Mouse (Mus musculus) kidney, embryonic 15.5 days (tissue): ENCODE data around the gene Gabpb2. TPM values are rescaled to one million over a fixed set of nuclear protein-coding genes. Genes with fewer than 3 reads are reported as not detected.

Source experiments
- ATAC-seq: fragments of 200-750 bp; cut with Nextera tagmentation; replicated peaks from 2 replicates; pipeline ENCODE4 v1.8.0; 2017; ENCODE audit warnings: moderate TSS enrichment; ENCODE audit not compliant: low FRiP score
- H3K27ac ChIP-seq: fragments of 300-500 bp; sonication (generic); 2 replicates; pipeline ENCODE4 v1.5.1; 2015; ENCODE audit warnings: mild to moderate bottlenecking, inconsistent platforms
- H3K27me3 ChIP-seq: fragments of 300-500 bp; sonication (generic); 2 replicates; pipeline ENCODE4 v1.6.1; 2015; ENCODE audit warnings: inconsistent platforms
- H3K36me3 ChIP-seq: fragments of 300-500 bp; sonication (generic); 2 replicates; pipeline ENCODE4 v1.6.1; 2015; ENCODE audit warnings: inconsistent platforms
- H3K4me1 ChIP-seq: fragments of 300-500 bp; sonication (generic); 2 replicates; pipeline ENCODE4 v1.6.1; 2015; ENCODE audit warnings: inconsistent platforms
- H3K4me2 ChIP-seq: fragments of 300-500 bp; sonication (generic); 2 replicates; pipeline ENCODE4 v1.6.1; 2015; ENCODE audit warnings: moderate library complexity, mild to moderate bottlenecking, inconsistent platforms
- H3K4me3 ChIP-seq: fragments of 300-500 bp; sonication (generic); replicated peaks from 2 replicates; pipeline ENCODE4 v1.5.1; 2015; ENCODE audit warnings: mild to moderate bottlenecking, inconsistent platforms
- H3K9ac ChIP-seq: fragments of 300-500 bp; sonication (generic); 2 replicates; pipeline ENCODE4 v1.6.1; 2015; ENCODE audit warnings: mild to moderate bottlenecking, inconsistent platforms
- H3K9me3 ChIP-seq: fragments of 300-500 bp; sonication (generic); replicated peaks from 2 replicates; pipeline ENCODE4 v1.6.1; 2016; ENCODE audit warnings: inconsistent platforms
- WGBS: fragments of 180-500 bp; shearing (Covaris S2); methylation state at CpG from one replicate; pipeline ENCODE4 v1.1.7; 2015; ENCODE audit warnings: mixed read lengths; 5-methylcytosine and 5-hydroxymethylcytosine counted together
- polyA plus RNA-seq: library from polyadenylated mRNA; unstranded; fragments of >200 nt; fragmentation: Nextera tagmentation; extraction: Ambion mirVana; gene quantifications from 2 replicates; pipeline ENCODE4 v1.2.1, GENCODE M21; 2015

Gene Gabpb2
- polyA plus RNA-seq, 1 experiment from 2014 or later: 10.0 TPM

DNA sequence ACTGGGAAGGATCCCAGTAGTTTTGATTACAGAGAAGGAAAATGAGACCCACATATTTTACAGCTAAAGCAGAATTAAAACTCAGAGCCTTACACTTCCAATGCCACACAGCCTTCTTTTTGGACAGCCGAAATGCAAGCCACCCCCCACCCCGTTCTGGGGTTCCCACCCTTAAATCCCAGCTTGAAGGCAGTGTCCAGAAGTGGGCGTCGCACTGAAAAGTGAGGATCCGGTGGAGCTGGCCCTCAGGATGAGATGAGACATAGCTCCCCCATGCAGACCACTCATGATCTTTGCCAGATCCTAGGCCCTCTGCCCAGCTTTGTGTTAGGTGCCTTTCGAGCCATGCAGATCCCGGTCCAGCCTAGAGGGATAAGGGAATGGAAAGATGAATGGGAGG lies 23.8 kb upstream of the Gabpb2 start, which contains the start of gene Gm128:
Gm128 (minus strand) TSS at position 101 of the 400 bp plus-strand sequence.
- Histone ChIP-seq H3K9me3 (no peaks in the 10 kb centered on the region), H3K4me2 (peak within 1 kb of the TSS; percentile 41), H3K9ac (0 out of 2 replicates have a peak within 1 kb of the TSS, but pooled peaks have one; percentile 25), H3K4me3 (0 out of 2 replicates have a peak within 1 kb of the TSS, but pooled peaks have one; percentile 4), H3K36me3 (peaks cover 28% of the 10 kb centered on the region), H3K4me1 (peaks cover 12% of the 10 kb centered on the region; the same call in 1 of the 2 replicates), H3K27ac (no peak within 1 kb of the TSS), H3K27me3 (no peaks in the 10 kb centered on the region)
- no peak for ATAC-seq
- WGBS: 77% methylated on average over 7 of the region's 7 CpGs

DNA sequence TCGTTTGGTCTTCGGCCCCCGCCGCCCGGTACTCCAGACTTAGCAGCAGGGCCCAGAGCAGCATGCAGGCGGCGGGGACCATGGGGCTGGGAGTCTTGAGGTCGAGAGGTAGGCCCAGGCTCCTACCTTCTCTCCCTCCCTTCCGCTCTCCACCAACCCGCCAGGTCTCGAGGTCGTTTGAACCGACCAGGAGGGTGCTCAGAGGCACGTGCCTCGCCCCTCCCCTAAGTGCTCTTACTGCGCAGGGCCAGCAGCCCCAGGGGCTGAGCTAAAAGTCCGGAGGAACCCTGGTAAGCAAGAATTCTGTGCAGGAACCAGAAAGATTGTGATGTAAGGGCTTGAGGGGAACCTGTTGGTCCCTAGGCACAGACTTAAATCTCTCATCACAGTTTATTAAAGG lies 23.2 kb upstream of the Gabpb2 start:
- Histone ChIP-seq H3K27me3 (no peaks in the 10 kb centered on the region), H3K9me3 (no peaks in the 10 kb centered on the region), H3K27ac (no peak overlapping the region), H3K4me2 (peak overlapping the region; percentile 41), H3K4me1 (peaks cover 12% of the 10 kb centered on the region; the same call in 1 of the 2 replicates), H3K36me3 (peaks cover 34% of the 10 kb centered on the region), H3K9ac (0 out of 2 replicates have a peak overlapping the region, but pooled peaks have one; percentile 25), H3K4me3 (0 out of 2 replicates have a peak overlapping the region, but pooled peaks have one; percentile 4)
- WGBS: 29% methylated on average over 15 of the region's 17 CpGs
- peak; percentile 59; the same call in 1 of the 2 replicates for ATAC-seq

DNA sequence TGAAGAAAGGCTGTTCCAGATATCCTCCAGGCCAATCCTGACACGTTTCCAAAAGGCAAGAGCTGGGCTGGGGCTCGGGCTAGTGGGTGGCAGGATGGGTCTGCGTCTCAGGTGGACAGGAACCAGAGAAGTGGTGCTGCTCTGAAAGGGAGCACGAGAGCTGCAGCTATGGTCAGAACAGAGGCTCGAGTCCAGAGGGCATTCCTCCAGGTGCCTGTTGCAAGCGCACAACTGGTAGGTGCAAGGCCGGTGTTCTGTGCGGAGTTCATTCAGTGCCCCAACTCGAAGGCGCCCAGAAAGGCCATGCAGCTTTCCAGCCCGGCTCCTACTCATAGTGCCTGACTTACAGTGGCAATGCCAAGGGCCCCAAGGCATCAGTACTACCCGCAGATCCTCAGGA lies 22.3 kb upstream of the Gabpb2 start:
- H3K4me3 ChIP-seq: no peak overlapping the region
- no peak for ATAC-seq
- no peak overlapping the region for H3K4me2 ChIP-seq
- WGBS: 84% methylated on average over 12 of the region's 12 CpGs
- no peak overlapping the region for H3K27ac ChIP-seq
- H3K9me3 ChIP-seq: no peaks in the 10 kb centered on the region
- no peak overlapping the region for H3K9ac ChIP-seq
- H3K4me1 ChIP-seq: peaks cover 18% of the 10 kb centered on the region
- H3K27me3 ChIP-seq: no peaks in the 10 kb centered on the region
- peaks cover 36% of the 10 kb centered on the region for H3K36me3 ChIP-seq

DNA sequence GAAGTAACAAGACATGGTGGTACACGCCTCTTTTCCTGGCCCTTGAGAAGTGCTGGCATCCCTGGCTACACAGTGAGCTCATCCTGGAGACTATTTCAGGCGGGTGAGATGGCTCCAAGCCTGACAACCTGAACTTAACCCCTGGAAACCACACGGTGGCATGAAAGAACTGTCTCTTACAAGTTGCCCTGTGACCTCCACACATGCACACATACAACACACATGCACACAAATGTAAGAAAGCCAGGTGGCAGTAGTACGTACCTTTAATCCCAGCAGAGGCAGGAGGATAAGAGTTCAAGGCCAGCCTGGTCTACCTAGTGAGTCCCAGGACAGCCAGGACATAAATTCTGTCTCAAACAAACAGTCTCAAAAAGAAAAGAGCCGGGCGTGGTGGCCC lies 21.3 kb upstream of the Gabpb2 start:
- Histone ChIP-seq H3K9ac (no peak overlapping the region), H3K4me2 (no peak overlapping the region), H3K36me3 (peaks cover 46% of the 10 kb centered on the region), H3K27me3 (no peaks in the 10 kb centered on the region), H3K4me1 (peaks cover 20% of the 10 kb centered on the region), H3K27ac (no peak overlapping the region), H3K4me3 (no peak overlapping the region), H3K9me3 (no peaks in the 10 kb centered on the region)
- ATAC-seq: no peak
- 87% methylated on average over 6 of the region's 6 CpGs for WGBS

DNA sequence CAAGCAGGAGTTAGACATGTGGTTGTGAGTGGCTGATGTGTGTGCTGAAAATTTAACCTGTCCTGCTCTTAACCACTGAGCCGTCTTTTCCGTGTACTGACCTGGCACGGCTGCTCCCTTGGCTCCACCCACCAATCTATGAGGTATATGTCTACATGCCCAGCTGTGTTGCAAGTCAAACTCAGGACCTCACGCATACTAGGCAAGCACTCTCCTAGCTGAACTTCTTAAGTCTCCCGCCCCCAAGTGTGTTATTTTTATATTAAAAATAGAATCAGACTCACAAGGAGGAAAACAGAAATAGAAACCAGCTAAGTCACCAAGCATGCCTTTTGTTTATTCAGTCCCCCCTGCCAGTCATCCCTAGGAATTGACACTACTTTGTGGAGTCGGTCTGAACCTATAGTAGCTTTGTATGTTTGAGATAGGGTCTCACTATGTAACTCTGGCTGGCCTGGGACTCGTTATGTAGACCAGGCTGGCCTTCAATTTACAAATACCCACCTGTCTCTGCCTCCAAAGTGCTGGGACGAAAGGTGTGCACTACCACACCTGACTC lies 19.9 kb upstream of the Gabpb2 start:
- Histone ChIP-seq H3K9me3 (no peaks in the 10 kb centered on the region), H3K4me2 (no peak overlapping the region), H3K27me3 (no peaks in the 10 kb centered on the region), H3K36me3 (peaks cover 60% of the 10 kb centered on the region), H3K4me1 (peaks cover 28% of the 10 kb centered on the region), H3K4me3 (no peak overlapping the region), H3K9ac (no peak overlapping the region), H3K27ac (no peak overlapping the region)
- no peak for ATAC-seq
- WGBS: 86% methylated on average over 8 of the region's 8 CpGs

DNA sequence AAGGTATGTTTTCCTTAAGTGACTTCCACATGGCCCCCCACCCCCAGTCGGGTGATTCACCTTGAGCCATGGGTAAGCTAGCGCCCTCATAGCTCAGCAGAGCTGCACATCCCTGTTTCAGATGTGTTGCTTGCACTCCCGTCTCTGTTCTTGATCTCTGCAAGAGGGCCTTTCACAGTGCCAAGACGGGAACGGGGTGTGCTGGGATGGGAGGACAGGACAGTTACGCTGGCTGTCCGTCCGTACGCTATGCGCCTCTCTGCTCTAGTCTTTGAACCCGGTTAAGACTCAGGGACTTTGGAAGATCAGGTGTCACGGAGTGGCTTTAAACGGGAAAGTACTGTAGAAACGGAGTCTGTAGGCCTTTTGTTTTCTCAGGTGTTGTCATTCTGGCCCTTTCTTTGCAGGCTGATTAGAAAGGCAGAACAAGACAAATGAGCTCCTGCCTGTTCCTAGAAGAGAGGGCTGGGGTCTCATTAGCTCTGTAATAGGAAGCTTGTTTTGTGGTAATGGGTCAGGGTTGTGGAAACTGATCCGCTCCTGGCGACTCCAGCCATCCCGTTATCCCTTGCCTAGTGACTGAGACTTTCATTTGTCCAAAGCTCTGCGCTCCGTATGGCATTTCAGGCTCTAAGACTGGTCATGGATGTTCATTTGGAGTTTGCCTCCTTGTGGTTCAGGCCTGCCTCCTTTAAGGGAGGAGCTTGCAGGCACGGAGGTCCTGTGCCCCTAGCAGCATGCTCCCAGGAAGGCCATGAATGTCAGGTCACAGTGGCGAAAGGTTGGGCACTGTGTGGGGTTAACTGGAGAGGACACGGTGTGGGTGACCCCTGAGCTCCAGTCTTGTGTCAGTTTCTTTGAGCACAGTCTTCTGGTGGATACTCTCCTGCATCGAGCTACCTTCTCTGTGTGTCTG lies 17.9 kb upstream of the Gabpb2 start:
- no peak overlapping the region for H3K4me2 ChIP-seq
- H3K27ac ChIP-seq: peak overlapping the region; percentile 54
- H3K4me1 ChIP-seq: peaks cover 41% of the 10 kb centered on the region
- no peak overlapping the region for H3K9ac ChIP-seq
- H3K27me3 ChIP-seq: no peaks in the 10 kb centered on the region
- H3K36me3 ChIP-seq: peaks cover 75% of the 10 kb centered on the region
- H3K9me3 ChIP-seq: no peaks in the 10 kb centered on the region
- ATAC-seq: peak; percentile 37
- WGBS: 53% methylated on average over 23 of the region's 23 CpGs
- no peak overlapping the region for H3K4me3 ChIP-seq

DNA sequence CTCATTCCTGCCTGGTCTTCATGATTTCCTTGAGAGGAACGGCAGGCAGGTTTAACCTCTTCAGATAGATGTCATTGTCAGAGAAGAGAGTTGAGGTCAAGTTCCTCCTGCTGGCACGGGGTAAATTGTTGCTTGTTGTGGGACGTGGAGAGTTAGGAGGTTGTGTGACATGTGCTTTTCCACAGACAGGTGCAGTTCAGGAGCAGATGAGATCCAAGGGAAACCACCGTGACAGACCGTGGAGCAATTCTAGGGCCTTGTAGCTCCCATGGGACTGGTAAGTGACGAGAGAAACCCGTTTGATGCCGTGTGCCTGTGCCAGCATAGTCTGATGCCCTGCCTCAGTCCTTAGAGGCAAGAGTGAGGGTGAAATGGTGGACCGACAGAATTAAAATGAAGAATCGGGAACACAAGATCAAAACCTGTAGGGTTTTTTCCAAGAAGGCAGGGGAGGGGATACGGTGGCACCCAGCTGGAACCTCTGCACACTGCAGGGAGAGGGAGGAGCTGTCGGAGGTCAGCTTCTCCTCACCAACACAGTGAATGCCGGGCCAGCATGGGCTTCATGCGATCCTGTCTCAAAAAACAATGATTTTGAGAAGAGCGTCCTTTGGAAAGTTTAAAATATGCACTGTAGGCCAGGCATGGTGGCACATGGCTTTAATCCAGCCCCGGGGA lies 15.7 kb upstream of the Gabpb2 start:
- Histone ChIP-seq H3K4me3 (no peak overlapping the region), H3K4me1 (peaks cover 47% of the 10 kb centered on the region), H3K9ac (no peak overlapping the region), H3K9me3 (no peaks in the 10 kb centered on the region), H3K4me2 (no peak overlapping the region), H3K27ac (peak overlapping the region; percentile 94), H3K27me3 (no peaks in the 10 kb centered on the region), H3K36me3 (peaks cover 74% of the 10 kb centered on the region)
- 80% methylated on average over 16 of the region's 16 CpGs for WGBS
- no peak for ATAC-seq

DNA sequence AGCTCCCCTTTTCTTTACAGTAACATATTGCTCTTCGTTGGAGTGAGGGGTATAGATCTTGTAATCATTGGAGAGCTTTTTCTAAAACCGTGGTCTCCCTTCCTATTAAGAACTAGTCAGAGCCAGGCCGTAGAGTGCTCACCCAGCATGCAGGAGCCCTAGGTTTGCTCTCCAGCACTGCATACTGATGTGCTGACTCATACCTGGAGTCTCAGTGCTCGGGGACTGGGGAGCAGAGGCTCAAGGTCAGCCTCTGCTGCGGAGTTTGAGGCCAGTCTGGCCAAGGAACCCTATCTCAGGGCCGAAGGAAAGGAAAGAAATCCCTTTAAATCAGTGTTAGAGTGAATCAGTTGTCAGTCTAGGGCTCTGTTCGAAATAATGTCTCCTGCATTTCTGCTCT lies 15.1 kb upstream of the Gabpb2 start:
- peak overlapping the region; percentile 94; the same call in 1 of the 2 replicates for H3K27ac ChIP-seq
- WGBS: 78% methylated on average over 7 of the region's 7 CpGs
- H3K27me3 ChIP-seq: no peaks in the 10 kb centered on the region
- ATAC-seq: no peak
- peaks cover 67% of the 10 kb centered on the region for H3K36me3 ChIP-seq
- peaks cover 47% of the 10 kb centered on the region for H3K4me1 ChIP-seq
- H3K4me3 ChIP-seq: no peak overlapping the region
- H3K9ac ChIP-seq: no peak overlapping the region
- H3K4me2 ChIP-seq: no peak overlapping the region
- H3K9me3 ChIP-seq: no peaks in the 10 kb centered on the region

DNA sequence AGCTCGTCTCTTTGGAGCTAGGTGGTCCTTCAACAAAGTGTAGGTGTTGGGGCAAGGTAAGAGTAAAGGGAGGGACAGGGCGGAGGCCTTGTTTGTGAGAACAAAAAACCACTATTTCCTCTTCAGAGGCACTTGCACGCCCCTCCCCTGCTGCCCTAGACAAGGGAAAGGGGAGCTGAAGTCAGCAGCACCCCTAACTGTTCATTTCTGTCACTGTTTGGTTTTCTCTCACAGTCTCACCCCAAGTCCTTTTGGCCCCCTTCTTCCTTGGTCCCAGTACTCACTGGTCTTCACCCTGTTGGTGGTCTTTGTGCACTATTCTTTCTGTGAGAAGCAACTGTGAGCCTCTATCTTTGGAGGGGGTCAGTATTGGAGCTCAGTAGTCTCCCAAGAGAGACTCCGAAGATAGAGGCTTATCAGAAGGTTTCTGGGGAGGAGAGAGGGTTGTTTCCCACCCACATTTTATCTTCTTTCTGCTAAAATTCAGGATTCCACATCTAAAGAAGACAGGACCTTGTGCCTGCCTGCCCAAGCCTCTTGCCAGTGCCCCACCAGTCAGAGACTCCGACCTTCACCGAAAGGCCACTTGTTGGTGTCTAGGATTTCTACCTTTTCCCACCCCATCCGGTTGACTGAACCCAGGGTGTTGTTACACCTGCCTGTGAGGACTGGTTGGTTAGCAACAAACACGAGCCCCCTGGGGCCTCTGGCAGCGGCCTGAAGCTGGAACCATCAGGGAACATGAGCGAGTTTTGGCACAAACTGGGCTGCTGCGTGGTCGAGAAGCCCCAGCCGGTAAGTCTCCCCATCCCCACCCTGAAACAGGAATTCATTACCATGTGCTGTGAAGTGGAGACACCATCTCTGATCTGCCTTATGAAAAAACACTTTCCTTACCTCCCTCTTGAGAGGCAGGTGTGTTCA lies 13.8 kb upstream of the Gabpb2 start, which contains the start of gene Mllt11:
Mllt11 (minus strand) TSS at position 874 of the 924 bp plus-strand sequence.
- peak within 1 kb of the TSS; percentile 90 for H3K9ac ChIP-seq
- H3K9me3 ChIP-seq: no peaks in the 10 kb centered on the region
- H3K4me3 ChIP-seq: peak within 1 kb of the TSS; percentile 74
- 56% methylated on average over 13 of the region's 13 CpGs for WGBS
- H3K36me3 ChIP-seq: peaks cover 55% of the 10 kb centered on the region
- H3K4me1 ChIP-seq: peaks cover 57% of the 10 kb centered on the region
- peak within 1 kb of the TSS; percentile 64 for H3K4me2 ChIP-seq
- ATAC-seq: no peak
- H3K27me3 ChIP-seq: no peaks in the 10 kb centered on the region
- peak within 1 kb of the TSS; percentile 94 for H3K27ac ChIP-seq

DNA sequence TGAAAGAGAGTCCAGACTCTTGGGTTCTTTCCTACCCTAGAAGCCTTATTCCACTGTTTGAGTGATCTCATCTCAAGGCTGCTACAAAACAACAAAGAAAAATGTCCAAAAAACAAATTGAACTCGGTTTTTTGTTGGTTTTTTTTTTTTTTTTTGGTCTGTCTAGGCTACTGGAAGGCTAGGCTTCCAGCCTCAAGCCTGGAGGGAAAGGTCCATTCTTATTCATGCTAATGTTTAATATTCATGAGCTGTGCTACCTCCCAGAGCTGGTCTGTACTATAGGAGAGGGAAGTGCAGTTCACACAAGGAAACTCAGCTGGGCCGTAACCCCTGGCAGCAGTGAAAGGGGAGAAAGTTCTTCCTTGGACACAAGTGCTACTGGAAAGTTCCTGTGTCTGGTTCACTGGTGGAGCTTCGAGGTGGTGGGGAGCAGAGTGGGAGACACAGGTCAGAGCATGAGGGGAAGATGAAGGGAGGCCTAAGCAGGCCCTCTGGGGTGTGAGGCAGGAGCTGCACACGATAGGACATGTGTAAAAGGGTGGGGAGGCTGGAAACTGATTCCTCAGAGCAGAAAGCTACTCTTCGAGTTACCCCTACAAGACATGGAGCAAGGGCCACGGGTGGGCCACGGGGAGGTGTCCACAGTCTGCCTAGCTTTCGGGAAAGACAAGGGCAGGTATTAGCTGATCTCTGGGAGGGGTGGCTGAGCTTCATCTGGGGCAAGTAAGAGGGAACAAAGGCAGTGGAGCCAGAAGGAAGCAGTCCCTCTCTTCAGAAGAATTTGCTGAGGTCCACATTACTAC lies 13.0 kb upstream of the Gabpb2 start:
- 41% methylated on average over 8 of the region's 8 CpGs for WGBS
- no peaks in the 10 kb centered on the region for H3K9me3 ChIP-seq
- H3K4me1 ChIP-seq: peaks cover 63% of the 10 kb centered on the region
- peak overlapping the region; percentile 94 for H3K27ac ChIP-seq
- H3K4me3 ChIP-seq: peak overlapping the region; percentile 74
- H3K27me3 ChIP-seq: no peaks in the 10 kb centered on the region
- H3K9ac ChIP-seq: peak overlapping the region; percentile 90
- peak overlapping the region; percentile 64 for H3K4me2 ChIP-seq
- peaks cover 50% of the 10 kb centered on the region for H3K36me3 ChIP-seq
- no peak for ATAC-seq
